Mouse (Mus musculus): Measurements from ENCODE around the gene Slc22a27.
"Not testable (repeated sequence)": the region's sequence is repeated elsewhere in the genome, so short reads cannot be mapped to it uniquely, and the experiment has no call there.

The Slc22a27 gene

DNA sequence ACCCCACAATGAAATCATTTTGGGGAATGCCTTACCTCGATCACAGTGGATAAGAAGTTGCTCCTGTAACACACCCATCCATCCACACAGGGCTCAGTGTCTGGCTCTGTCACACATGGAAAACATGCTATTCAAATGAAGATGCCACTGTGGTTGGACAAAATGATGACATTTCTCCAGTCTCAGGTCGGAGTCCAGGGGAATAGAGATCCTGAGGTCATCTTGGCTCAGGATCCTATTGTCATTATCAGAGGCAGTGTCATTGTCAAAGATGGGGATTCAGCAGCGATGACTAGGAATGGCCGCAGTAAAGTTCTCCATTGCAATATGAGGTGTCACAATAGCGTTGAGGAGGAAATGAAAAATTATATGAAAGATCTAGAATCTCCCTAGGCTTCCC lies at the start of gene Slc22a27:
Gene Slc22a27 (minus strand): TSS at position 101 of the 400 bp plus-strand sequence.
- CTCF ChIA-PET, result not testable (repeated sequence)

DNA sequence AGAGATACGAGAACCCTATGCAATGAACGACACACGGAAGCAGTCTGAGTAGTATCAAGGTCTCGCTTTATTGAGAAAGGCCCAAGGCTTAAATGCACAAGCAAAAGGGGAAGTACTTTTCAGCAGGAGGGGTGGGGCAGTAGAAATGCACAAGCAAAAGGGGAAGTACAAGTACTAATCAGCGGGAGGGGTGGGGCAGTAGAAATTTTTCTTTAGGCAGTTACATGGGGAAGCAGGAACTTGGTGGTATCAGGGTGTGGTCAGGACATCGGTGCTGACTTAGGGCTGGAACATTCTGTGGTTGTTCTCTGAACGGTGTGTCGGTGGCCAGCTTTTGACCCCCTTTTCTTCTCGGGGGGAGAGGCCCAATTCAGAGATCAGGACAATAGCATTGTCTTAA lies 45.8 kb upstream of the Slc22a27 start:
- CTCF ChIA-PET, result not testable (repeated sequence)

DNA sequence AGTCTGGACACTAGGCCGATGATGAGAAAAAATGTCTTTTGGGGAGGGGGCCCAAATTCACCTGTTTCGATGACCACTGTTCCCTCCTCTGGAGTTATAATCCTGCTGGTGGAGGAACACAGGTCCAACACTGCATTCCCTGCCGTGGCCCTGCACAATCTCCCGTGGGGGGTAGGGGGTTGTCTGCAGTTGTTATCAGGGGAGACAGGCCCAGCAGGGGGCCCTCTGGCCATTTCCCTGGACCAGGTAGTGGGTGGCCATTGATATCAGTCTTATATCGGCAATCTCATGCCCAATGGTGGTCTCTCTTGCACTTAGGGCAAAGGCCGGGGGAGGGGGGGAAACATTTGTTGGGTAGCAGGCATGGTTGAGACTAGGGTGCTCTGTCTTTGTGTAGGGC lies 43.3 kb upstream of the Slc22a27 start:
- CTCF ChIA-PET, result not testable (repeated sequence)

DNA sequence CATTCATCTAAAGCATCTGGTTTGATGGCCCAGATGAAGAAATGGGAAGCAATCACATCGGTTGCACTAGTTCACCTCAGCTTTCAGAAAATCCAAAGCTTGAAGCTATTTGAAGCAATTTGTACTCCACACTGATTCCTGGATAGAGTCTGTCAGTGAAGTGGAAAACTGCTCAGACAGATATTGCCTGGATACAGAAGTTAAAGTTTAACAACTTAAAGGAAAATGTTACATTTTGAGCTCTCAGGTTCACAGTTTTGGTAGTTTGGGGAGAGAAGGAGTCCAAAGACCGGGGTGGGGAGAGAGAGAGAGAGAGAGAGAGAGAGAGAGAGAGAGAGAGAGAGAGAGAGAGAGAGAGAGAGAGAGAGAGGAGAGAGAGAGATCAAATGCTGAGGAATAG lies 2.9 kb upstream of the Slc22a27 start:
- CTCF ChIA-PET, result no interaction called here

DNA sequence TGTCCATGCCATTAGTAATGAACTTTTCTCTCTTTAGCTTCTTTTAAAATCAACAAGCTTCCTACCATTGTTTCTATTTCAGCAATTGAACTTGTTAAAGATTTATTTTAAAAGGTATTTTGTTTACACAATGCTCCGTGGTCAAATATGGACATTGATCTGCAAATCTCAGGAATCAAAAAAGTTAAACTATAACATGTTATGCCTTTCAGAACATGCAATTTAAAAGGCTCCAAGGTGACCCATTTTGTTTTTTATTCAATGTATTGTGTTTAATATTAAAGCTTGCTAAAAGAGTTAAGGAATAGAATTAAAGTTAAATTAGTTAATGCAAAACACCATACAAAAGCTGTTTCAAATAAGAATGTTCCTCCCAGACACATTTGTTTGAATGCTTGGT lies 723 bp upstream of the Slc22a27 start:
- CTCF ChIA-PET, result not testable (repeated sequence)

DNA sequence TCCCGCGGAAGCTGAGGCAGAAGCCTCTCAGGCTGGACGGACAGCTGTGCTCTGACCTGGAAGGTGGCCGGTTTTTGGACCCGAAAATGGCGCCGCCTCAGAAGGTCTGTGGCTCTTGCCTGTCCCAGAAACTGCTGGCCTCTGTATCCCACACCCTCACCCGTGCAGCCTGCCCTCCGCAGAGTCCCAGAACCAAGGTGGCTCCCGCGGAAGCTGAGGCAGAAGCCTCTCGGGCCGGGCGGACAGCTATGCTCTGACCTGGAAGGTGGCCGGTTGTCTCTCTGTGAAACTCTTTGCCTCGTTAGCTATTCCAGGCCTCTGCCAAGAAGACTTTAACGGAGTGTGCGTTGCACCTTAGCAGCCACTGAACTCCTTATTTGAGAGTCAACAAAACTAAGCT lies 26.4 kb downstream of the Slc22a27 start:
- CTCF ChIA-PET, result not testable (repeated sequence)

DNA sequence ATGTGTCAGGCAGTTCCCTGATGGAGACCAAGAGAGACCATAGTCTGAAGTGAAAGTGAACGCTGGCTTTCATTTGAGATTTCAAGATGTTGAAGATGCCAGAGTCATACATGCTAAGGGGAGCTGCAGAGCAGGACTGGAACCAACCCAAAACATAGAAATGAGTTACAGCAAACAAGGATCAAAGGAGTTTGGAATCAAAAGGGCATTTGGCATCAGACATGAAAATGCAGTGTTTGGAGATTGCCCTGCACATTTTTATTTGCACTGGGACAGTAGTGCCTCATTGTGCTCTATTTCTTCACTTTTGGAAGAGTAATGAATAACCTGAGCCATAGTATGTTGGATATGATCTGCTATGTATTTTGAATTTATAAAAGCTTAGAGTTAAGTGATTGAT lies 89.2 kb downstream of the Slc22a27 start:
- CTCF ChIA-PET, result no interaction called here

DNA sequence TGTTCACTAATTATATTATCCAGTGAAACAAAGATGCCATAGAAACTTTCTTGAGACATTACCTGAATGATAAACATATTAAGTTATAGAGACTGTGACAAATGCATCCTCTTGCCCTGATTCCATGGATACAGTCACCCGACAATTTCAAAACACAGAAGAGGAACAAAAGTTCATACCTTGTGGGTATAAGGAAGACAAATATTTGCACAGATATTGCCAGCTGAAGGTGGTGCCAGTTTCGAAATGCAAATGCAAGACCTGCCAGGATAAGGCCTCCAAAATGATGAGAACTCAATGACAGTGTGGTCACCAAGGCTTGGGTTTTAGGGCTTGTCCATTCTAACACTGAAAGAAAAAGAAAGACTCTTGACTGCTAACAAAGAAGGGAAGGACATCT lies 136.0 kb downstream of the Slc22a27 start:
- CTCF ChIA-PET, result no interaction called here

Data from spleen, embryonic (tissue).